Mouse (Mus musculus): ENCODE measurements around the gene Sema4a.

Gene Sema4a

DNA sequence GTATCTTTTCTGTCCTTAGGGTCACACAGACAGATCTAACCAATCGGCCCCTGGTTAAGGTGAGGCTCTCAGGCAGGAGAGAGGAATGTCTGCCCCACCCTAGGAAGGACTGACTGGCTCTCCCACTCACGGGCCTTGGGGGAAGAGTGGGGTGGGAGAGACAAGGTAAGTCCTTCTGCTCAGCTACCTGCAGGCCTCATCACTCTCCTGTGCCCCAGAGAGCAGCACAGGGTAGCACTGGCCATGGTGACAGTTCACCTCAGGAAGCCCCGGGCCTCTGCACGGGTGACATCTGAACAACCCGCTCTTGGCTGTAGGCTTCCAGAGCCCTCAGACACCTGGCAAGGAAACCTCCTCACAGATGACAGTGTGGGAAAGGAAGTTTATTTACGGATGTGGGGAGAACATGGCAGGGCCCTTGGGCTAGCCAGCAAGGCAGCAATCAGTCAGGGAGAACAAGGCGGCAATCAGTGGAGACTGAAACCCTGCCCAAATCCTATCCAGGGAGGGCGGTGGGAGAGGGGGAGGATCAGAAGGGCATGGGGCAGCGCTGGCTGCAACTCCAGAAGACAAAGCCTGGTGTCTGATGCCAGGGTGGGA lies 67.1 kb downstream of the Sema4a start:
- DNase-seq (ENCODE audit: low read depth, low spot score): no peak
